Mouse (Mus musculus) erythroblast, embryonic 14.5 days (primary cell): Measurements from ENCODE around the gene Tas2r119.

Source experiments
- GATA1 ChIP-seq: IDR thresholded peaks from 2 replicates; pipeline ENCODE4 v1.6.1; 2012; ENCODE audit warnings: low read length, inconsistent platforms, mixed read lengths
- TAL1 ChIP-seq: IDR thresholded peaks from 3 replicates; pipeline ENCODE4 v1.6.1; 2012; ENCODE audit warnings: low read length, inconsistent platforms, mixed read lengths

GRCm38 (mm10) chr15:32226381-32226780 is 49.3 kb downstream of the Tas2r119 start:
- TF ChIP-seq GATA1 (no peak), TAL1 (no peak)
